Mouse (Mus musculus) urinary bladder, postnatal 10 days (tissue): ENCODE results near the gene Abhd14b.

Source experiments
- DNase-seq: peaks from one replicate; pipeline ENCODE4 v3.0.0; 2022; ENCODE audit warnings: low spot score

Abhd14b gene

GRCm38 (mm10) chr9:106429221-106430014, 17.8 kb upstream of the Abhd14b start, which contains the start of gene Rpl29:
TSS of gene Rpl29 (plus strand) at chr9:106429454.
- peak; percentile 85 for DNase-seq

- DNase-seq, result no peak
These were observed 17.3 kb upstream of the Abhd14b start for GRCm38 (mm10) chr9:106430015-106430264.

GRCm38 (mm10) chr9:106433389-106433788, 13.9 kb upstream of the Abhd14b start:
- DNase-seq, result no peak

GRCm38 (mm10) chr9:106436566-106436965, 10.7 kb upstream of the Abhd14b start:
- no peak for DNase-seq

GRCm38 (mm10) chr9:106442680-106443079, 4.6 kb upstream of the Abhd14b start:
- no peak for DNase-seq

- DNase-seq, result no peak
These were observed 2.4 kb upstream of the Abhd14b start for GRCm38 (mm10) chr9:106444836-106445235.

- no peak for DNase-seq
These were observed 692 bp downstream of the Abhd14b start for GRCm38 (mm10) chr9:106447951-106448350.

GRCm38 (mm10) chr9:106448498-106449031, 1.3 kb downstream of the Abhd14b start:
- no peak for DNase-seq

- no peak for DNase-seq
These were observed 2.7 kb downstream of the Abhd14b start for GRCm38 (mm10) chr9:106449947-106450346.

- no peak for DNase-seq
These were observed 3.4 kb downstream of the Abhd14b start for GRCm38 (mm10) chr9:106450661-106451060.

- no peak for DNase-seq
These were observed 4.0 kb downstream of the Abhd14b start for GRCm38 (mm10) chr9:106451298-106451697.

- no peak for DNase-seq
These were observed 4.6 kb downstream of the Abhd14b start for GRCm38 (mm10) chr9:106451899-106452298.

- DNase-seq, result no peak
These were observed 5.1 kb downstream of the Abhd14b start for GRCm38 (mm10) chr9:106452351-106452750.

GRCm38 (mm10) chr9:106452821-106453220, 5.6 kb downstream of the Abhd14b start:
- DNase-seq, result no peak

GRCm38 (mm10) chr9:106453271-106454070, 6.2 kb downstream of the Abhd14b start, which contains the start of gene Pcbp4:
TSS of gene Pcbp4 (plus strand) at chr9:106453291.
- DNase-seq, result no peak

- no peak for DNase-seq
These were observed 7.0 kb downstream of the Abhd14b start for GRCm38 (mm10) chr9:106454071-106454761.

GRCm38 (mm10) chr9:106454888-106455681, 7.8 kb downstream of the Abhd14b start:
- DNase-seq, result no peak

GRCm38 (mm10) chr9:106456325-106457162, 9.3 kb downstream of the Abhd14b start:
- DNase-seq, result no peak

GRCm38 (mm10) chr9:106457163-106457559, 9.9 kb downstream of the Abhd14b start:
- DNase-seq, result no peak

GRCm38 (mm10) chr9:106457920-106458319, 10.7 kb downstream of the Abhd14b start:
- DNase-seq, result no peak

GRCm38 (mm10) chr9:106459946-106460345, 12.7 kb downstream of the Abhd14b start:
- DNase-seq, result no peak
